Mouse (Mus musculus): ENCODE results near the gene Odf2. TPM values are rescaled to one million over a fixed set of nuclear protein-coding genes. Genes with fewer than 3 reads are reported as not detected.
A peak's percentile ranks its signal among the peaks of the same experiment; 100 is the strongest.

Odf2 gene
- total RNA-seq, 2 experiments from 2014 or later = 35.4 to 36.0 TPM

DNA sequence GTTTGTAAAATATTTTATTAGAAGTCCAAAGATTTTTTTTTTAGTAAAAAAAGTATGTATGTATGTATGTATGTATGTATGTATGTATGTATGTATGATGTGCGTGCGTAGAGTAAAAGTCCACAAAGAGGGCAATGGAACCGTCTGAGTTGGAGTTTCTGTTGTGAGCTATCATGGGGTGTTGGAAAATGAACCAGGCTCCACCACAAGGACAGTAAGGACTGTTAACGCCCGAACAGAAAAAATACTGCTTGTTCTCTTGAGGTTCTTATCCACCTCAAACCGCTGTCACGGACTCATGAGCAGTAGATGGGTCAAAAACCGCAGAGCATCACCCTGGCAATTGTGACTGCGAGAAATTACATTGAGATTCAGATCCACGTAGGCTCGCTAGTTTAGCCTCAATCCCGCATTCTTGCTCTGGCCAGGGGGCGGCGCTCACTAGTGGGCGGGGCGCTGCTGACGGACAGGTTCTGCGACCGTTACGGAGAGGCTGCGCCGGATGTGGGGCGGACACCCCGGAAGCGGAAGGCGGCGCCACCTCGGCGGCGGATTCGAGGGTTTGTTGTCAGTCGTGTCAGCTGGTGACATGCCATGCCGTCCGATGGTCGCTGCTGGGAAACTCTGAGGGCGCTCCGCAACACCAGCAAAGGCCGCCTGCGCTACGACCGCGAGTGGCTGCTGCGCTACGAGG is 46.0 kb downstream of the Odf2 start, which contains the start of gene Gle1:
Gene Gle1 (plus strand): TSS at position 521 of the 694 bp plus-strand sequence.
- peak; percentile 98 to 99 for DNase-seq

DNA sequence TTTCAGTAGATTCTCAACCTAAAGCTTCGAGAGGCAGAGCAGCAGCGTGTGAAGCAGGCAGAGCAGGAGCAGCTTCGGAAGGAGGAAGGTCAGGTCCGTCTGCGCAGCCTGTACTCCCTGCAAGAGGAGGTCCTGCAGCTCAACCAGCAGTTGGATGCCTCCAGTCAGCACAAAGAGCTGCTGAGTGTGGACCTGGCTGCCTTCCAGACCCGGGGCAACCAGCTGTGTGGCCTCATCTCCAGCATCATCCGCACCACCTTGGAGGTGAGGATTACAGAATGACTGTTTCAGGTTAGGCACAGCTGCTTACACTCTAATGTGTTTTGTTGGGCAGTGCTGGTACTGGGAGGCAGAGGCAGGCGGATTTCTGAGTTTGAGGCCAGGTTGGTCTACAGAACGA is 51.1 kb downstream of the Odf2 start:
- DNase-seq = no peak

DNA sequence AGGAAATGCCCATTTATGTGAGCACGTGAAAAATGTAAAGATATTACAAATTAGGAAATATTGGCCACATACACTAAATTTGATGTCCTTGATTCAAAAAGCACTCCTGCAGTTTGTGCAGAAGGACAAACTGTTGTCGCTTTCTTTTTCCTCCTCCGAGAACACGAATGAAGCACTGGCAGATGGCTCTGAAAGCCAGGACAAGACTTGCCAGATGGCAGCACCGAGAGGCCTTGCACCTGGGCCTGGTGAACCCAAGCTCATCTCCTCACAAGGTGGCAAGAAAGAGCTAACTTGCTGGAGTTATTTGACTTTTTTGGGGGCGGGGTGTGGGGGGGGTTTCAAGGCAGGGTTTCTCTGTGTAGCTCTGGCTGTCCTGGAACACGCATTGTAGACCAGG is 51.8 kb downstream of the Odf2 start:
- DNase-seq = no peak

DNA sequence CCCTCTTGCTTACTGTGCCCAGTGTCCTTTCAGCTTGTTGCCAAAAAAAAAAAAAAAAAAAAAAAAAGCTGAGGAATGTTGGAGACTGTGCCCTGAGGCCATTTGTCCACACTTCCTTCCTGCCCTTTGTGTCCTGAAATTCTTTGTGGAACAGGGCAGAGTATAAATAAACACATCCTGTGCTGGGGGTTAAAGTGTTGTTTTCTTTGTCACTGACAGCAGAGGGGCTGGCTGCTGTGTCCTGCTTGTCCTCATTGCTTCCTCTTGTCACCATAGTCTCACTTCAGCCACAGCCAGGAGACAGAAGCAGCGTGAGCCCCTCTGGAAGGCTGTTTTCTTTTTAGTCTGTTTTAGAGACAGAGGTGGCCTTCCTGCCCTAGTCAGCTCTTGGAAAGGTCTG is 55.7 kb downstream of the Odf2 start:
- DNase-seq = peak; percentile 15 to 30

DNA sequence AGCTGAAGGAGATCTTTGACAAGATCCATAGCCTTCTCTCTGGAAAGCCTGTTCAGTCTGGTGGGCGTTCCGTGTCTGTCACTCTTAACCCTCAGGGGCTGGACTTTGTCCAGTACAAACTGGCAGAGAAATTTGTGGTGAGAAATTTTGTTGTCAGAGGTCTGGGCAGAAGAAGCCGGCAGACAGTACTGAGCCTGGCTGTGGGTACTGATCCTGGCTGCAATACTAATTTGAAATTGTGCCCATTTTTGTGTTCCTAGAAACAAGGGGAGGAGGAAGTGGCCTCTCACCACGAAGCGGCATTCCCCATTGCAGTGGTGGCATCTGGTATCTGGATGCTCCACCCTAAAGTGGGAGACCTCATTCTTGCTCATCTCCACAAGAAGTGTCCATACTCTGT is 59.9 kb downstream of the Odf2 start:
- no peak for DNase-seq

DNA sequence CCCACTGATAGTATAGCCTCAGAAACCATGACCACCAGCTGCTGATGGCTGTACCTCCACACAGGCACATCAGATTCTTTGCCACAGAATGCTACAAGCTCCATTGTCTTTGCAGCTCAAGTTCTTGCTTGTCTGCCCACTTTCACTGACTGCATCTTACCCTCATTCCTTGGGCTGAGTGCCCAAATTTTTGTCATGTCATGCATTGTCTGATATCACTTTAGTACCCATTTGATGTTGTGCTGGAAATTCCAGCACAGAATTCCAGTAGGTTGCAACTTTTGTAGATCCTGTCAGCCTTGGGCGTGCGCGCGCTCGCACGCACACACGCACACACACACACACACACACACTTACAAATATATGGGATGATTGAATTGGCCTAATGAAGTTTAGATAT is 72.2 kb downstream of the Odf2 start:
- no peak for DNase-seq

DNA sequence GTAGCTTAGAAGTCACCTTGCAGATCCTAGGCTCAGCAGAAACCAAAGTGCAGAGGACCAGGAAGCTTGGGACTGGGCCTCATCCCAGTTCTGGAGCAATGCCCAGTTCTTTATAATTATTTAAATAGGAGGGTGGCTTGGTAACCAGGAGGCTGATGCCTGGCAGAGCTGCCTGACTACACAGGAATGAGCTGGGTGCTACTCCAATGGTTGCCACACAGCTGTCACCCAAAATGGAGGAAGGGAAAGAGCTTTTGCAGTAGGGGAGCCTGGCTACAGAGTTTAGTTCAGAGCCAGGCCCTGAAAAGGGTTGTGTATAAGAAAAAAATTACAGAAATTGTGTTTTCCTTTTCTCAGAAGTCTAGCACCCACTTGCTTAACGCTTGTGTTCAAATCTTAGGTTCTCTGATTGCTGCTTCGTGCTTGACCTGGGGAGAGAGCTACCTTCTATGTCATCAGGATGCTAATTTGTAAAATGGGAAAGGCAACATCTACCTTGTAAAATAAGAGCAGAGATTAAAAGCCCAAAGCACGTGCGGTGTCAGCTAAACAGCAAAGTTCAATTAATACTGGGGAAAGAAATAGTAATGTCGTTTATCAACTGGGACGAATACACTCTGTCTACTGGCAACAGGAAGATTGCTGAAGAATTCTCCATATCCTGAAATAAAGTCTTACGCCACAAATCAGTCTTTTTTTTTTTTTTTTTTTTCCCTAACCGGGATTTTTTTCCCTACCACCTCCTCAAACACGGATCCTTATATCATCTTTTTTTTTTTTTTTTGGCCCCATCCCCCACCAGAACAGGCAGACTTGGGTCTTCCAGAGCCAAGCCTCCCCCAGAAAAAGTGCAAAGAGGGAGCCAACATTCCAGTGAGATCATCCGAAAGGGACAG is 75.6 kb downstream of the Odf2 start:
- DNase-seq = peak in 1 of 2 experiments; percentile 30

DNA sequence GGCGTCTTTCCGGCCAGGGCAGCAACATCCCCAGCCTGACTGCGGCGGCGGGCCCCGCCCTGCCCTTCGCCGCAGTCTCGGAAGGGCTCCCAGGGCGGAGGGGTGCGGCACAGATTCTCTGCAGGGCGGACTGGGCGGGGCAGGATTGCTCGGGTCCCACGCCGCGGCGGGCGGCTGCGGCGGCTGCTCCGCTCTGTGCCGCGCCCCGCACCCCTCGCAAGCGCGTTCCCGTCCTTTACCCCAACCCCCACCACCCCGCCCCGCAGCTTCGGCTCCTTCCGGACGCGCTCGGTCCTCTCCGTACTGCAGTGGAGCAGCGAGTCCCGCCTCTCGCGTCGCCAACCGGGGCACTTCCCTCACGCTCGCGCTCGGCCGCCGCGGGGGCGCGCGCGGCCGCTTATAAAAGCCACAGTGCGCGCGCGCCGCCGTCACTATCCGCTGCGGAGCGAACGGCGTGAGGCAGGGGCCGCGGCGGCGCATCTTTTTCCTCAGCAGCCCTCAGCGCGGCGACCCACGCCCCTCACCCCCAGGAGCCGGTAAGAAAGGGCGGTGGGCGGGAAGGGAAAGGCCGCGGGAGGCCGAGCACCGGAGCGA is 76.3 kb downstream of the Odf2 start, which contains the start of gene Sptan1:
Gene Sptan1 (plus strand): TSS at position 311 of the 594 bp plus-strand sequence.
- DNase-seq = peak; percentile 97 to 98

DNA sequence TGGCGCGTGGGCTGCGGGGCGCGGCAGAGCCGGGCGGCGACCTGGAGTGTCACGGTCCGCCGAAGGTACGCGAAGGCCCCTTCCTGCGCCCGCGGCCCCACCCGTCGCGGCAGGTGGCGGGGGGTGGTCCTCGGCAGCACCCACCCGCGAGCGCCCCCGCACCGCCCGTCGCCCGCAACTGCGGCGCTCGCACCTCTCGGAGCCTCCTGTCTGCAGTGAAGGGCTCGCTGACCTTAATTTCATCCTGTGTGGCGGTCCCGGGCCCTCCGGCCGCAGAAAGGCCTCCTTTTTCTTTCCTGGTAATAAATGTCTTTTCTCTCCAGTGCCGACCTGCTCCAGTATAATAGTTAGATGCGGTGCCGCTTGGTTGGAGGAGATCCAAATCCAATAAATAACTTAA is 76.9 kb downstream of the Odf2 start:
- peak; percentile 44 to 66 for DNase-seq

DNA sequence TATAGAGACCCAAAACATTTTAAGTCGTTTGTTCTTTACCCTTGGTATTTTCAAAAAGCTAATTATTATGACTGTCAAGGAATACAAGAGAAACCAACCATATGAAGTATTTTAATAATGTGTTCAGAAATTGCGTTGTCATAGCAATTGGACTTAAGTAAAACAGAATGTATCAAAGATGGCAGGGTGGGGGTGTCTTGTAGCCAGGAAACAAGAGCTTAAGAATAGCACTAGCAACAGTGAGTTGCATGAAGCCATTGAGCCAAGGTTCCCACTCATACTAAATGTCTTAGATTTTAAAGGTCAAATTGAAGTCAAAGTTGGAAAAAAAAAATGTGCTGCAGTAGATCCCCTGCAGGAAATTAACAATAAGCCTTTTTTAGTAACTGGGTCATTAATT is 77.8 kb downstream of the Odf2 start:
- no peak for DNase-seq

DNA sequence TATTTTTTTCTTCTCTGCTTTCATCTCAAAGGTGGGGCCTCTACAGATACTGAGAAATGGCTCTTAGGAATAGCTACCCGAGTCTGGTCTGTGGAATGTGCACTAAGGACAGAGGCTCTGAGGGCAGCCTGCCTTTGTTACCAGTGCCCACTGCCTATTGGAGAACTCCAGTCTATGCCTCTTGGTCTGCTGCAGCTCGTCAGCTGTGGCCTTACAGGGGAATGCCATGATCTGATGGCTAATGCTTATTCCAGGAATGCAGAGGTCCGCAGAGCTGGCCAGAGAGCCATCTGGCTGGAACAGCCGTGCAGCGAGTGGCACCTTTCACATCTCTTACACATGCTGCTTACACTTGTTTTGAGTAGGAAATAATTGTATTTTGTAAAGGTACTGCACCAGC is 78.7 kb downstream of the Odf2 start:
- DNase-seq = no peak

DNA sequence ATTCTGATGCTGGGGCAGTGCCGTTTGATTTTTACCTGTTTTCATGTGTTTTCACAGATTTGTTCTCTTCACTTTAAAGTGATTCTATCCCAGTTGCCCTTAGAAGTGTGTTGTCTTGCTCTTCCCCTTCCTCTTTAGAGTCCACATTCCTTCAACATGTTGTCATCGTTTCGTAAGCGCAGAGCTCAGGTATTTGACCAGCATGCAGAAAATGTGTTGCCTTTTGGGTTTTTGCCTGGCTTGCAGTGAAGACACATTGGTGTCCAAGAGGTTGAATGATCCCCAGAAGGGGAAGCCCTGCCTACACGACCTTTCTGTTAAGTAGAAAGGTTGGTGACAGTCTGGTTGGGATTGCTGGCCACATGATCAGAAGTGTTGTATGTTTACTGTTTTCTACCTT is 79.6 kb downstream of the Odf2 start:
- DNase-seq = no peak

DNA sequence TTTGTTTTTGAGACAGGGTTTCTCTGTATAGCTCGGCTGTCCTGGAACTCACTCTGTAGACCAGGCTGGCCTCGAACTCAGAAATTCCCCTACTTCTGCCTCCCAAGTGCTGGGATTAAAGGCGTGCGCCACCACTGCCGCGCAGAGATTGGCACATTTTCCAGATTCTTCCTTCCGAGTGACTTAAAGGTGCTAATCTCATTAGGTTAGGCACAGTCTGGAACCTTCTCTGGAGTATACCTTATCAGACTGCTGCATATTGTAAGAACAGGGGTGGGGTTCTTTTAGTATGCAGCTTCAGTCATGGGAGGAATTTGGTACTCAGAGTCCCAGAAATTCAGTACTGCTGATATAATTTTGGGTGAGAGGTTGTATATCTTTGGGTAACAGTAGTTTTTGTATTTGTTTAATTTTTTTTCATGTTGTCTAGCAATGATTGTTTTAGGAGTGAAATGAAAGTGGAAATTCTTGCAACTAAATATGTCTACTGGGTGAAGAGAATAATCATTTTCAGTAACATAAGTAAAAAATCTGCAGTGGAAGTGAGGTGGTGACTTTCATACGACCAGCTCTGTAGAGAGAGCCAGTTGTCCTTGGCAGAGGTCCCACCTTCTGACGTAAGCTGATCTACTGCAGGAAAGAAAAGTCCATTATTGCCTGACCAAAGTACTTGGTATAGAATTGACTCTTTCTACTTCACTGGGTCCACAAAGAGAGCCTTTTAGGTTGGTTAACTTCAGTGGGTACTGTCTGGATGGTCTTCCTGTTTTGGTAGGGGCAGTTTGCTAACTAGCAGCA is 83.0 kb downstream of the Odf2 start:
- peak; percentile 91 to 92 for DNase-seq

DNA sequence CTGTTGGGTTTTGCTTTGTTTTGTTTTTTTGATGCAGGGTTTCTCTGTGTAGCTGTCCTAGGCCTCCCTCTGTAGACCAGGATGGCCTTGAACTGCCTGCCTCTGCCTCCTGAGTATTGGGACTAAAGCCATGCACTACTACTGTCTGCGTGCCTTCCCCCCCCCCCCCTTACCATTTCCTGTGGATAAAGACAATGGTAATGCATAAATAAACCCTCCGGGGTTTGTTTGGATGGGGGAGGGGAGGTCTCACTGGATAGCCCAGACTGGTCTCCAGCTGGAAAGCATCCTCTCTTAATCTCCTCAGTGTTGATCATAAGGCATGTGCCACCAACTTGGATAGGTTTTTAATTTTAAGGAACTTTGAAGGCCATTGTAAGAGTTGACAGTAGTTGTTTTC is 84.5 kb downstream of the Odf2 start:
- DNase-seq = peak; percentile 10 to 37

DNA sequence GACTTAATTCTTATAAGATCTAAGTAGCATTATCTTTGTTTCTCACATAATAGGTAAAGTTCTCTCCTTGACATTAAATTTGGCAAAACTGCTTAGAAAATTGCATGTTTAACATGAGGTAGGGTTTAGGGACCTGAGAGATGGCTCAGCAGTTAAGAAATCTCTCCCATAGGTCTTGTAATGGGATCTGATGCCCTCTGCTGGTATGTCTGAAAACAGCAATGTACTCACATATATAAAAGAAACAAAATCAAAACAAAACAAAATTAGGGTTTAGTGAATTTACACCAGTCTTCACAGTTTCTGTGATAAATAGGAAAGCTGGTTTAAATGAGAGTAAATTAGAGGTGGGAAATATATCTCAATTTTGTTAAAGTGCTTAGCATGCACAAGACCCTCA is 88.3 kb downstream of the Odf2 start:
- peak in 1 of 2 experiments; percentile 62 for DNase-seq

DNA sequence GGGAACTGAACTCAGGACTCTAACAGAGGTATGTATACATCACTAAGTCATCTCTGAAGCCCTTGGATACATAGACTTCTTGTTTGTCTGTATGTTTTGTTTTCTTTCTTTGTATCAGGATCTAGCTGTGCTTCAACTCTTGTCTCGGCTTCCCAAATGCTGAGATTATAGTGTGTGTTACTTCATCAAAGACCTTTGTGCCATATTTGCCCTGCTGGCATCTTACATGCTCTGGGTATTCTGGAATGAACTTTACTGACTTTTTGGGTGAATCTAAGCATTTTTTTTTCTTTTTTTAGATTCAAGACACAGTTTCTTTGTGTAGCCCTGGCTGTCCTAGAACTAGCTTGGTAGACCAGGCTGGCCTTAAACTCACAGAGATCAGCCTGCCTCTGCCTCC is 91.6 kb downstream of the Odf2 start:
- no peak for DNase-seq

Small RNA genes lying within 50 kb of the gene (microRNA-seq; reads per million reads assigned to microRNA genes)
- gene Mir219a-2 (not detected), gene Mir219b (not detected)

Other genes starting within 250 kb of the Odf2 start
- not detected for gene Gm13420, start 137.5 kb upstream of the Odf2 start, total RNA-seq (2021)
- not detected for gene Gm13547, start 129.9 kb upstream of the Odf2 start, total RNA-seq (2021)
- 10 to 100 TPM; 16.9 to 21.7 TPM for gene Coq4, start 101.7 kb upstream of the Odf2 start, total RNA-seq (2021)
- 10 to 100 TPM; 33.3 to 37.7 TPM for gene Trub2, start 100.7 kb upstream of the Odf2 start, total RNA-seq (2021)
- 10 to 100 TPM; 30.4 to 39.2 TPM for gene Slc27a4, start 86.6 kb upstream of the Odf2 start, total RNA-seq (2021)
- gene Urm1, start 69.1 kb upstream of the Odf2 start, total RNA-seq (2021) = 10 to 100 TPM; 36.7 to 36.8 TPM
- gene Cercam, start 20.1 kb upstream of the Odf2 start, total RNA-seq (2021) = 10 to 100 TPM; 11.6 to 15.8 TPM
- gene Gle1, start 46.2 kb downstream of the Odf2 start, total RNA-seq (2021) = 10 to 100 TPM; 29.8 to 32.1 TPM
- 100 to 1,000 TPM; 197 to 273 TPM for gene Sptan1, start 76.3 kb downstream of the Odf2 start, total RNA-seq (2021)
- 10 to 100 TPM; 15.8 to 20.9 TPM for gene Wdr34, start 159.7 kb downstream of the Odf2 start, total RNA-seq (2021)
- gene Set, start 168.2 kb downstream of the Odf2 start, total RNA-seq (2021) = 100 to 1,000 TPM; 255 to 277 TPM
- gene Pkn3, start 188.5 kb downstream of the Odf2 start, total RNA-seq (2021) = 1 to 10 TPM; 5.5 to 6.3 TPM
- 10 to 100 TPM; 16.2 to 25.8 TPM for gene Zdhhc12, start 204.4 kb downstream of the Odf2 start, total RNA-seq (2021)
- 10 to 100 TPM; 32.0 to 40.7 TPM for gene Zer1, start 235.4 kb downstream of the Odf2 start, total RNA-seq (2021)
- 10 to 100 TPM; 49.3 to 56.3 TPM for gene Tbc1d13, start 244.5 kb downstream of the Odf2 start, total RNA-seq (2021)